Mouse (Mus musculus) layer of hippocampus, adult 2 months (tissue): ENCODE measurements around the gene Itfg2. TPM values are rescaled to one million over a fixed set of nuclear protein-coding genes. Genes with fewer than 3 reads are reported as not detected.

Source experiments
- DNase-seq, 2 experiments: peaks; one replicate each; pipeline ENCODE4 v3.0.0; 2022; ENCODE audit warnings: low spot score in 2 of 2
- H3K27ac ChIP-seq: fragments of 200-600 bp; 2 replicates; pipeline ENCODE4 v1.8.1; 2022
- H3K4me3 ChIP-seq: fragments of 200-600 bp; 2 replicates; pipeline ENCODE4 v1.8.1; 2022; ENCODE audit warnings: mild to moderate bottlenecking
- CTCF ChIP-seq: fragments of 200-600 bp; conservative IDR thresholded peaks from 2 replicates; pipeline ENCODE4 v1.8.1; 2022; ENCODE audit warnings: antibody characterized with exemption, mild to moderate bottlenecking, moderate library complexity
- total RNA-seq, 2 experiments: library from RNA; stranded (reverse); gene quantifications; 2 replicates each; pipeline ENCODE4 v1.2.3; 2021

The Itfg2 gene
- total RNA-seq, 2 experiments from 2014 or later, result 23.8 to 28.6 TPM

DNA sequence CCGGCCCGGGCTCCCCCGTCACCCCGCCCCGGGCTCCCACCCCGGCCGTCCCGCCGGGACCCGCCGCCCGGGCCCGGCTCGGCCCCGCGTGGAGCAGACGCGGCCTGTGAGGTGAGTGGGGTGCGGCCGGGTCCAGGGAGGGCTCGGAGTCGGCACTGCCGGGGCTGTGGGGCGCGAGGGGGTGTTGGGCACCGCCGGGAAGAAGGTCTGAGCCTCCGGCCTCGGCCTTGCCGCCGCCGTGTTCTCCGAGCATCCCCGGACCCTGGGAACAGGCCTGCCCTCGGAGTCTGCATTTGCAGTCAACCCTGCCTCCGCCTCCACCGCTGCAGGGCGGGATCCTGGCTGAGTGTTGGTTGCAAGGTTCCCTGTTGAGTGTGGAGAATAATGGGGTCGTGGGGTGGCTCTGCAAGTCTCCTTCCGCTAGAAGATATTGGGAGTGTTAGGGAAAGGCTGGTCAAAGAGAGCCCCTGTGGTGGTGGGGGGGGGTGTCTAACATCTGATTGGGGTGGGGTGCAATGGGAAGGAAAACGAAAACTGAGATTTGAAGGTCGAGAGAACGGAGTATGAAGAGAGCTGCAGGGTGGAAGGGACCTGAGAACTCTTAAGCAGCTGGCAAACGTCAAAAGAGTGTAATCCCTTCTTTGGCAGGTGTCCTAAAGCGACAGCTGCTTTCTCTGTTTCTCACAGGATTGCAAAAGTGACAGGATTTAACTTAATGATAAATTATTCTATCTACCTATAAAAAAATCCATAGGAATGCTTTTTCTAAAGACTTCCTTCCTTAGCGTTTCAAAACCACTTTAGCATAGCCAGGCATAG is 61.5 kb downstream of the Itfg2 start:
- H3K4me3 ChIP-seq, result peak overlapping the region; percentile 87
- DNase-seq, result no peak
- no peak for TF ChIP-seq CTCF
- H3K27ac ChIP-seq, result no peak overlapping the region

DNA sequence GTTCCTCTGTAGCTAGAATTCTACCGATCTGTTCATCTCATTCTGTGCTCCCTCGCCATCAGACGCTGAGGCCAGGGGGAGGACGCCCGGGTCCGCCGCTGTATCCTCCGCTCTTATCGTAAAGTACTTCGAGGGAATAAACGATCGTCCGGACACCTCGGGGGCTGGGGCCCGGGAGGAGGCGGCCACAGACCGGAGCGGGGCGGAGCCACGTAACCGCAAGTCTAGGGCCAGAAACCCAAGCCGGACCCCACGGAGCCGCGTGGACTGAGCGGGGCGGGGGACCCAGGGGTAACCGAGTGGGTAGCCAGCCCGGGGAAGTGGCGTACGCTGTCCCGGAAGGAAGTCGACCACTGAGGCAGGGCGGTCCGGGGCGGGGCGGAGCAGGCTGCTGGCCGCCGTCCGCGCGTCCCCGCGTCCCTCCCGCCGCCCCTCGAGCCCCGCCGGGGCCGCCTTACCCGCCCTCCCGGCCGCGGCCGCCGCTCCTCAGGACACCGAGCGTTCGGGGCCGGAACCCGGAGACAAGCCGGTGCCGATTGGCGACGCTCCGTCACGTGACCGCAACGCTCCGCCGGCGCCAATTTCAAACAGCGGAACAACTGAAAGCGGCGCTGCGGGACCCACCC is 62.2 kb downstream of the Itfg2 start, which contains the start of the genes Rhno1 and Foxm1:
Rhno1 (minus strand) TSS at position 531 of the 626 bp plus-strand sequence.
Foxm1 (plus strand) TSS at position 587 of the 626 bp plus-strand sequence.
- peak within 1 kb of the TSS; percentile 87 for H3K4me3 ChIP-seq
- no peak for TF ChIP-seq CTCF
- H3K27ac ChIP-seq, result peak within 1 kb of the TSS; percentile 90
- DNase-seq, result peak; percentile 69 to 72

DNA sequence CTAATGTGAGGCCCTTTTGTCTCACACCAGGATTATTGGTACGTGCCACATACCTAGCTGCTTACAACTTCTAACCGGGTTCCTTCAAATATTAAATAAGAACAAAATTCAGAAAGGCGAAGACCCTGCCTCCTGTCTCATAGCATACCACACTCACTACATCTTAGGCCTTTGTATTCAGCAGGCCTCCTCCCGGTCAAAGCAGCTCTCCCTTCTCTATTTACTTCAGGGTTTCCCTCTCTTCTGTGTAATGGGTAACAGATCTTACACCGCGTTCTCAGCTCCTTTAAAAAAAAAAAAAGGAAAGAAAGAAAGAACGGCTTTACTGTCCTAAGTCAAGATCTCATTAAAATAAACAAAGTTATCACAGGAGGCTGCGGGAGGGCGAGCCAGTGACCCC is 62.8 kb downstream of the Itfg2 start:
- DNase-seq, result no peak
- Histone ChIP-seq H3K27ac (peak overlapping the region; percentile 90), H3K4me3 (peak overlapping the region; percentile 87)
- no peak for TF ChIP-seq CTCF

Other genes with a start within 250 kb of the Itfg2 start
- gene Tead4, start 124.1 kb downstream of the Itfg2 start, total RNA-seq, result under 1 TPM; 0.86 to 0.87 TPM
- gene Tulp3, start 69.1 kb downstream of the Itfg2 start, total RNA-seq, result 10 to 100 TPM; 23.1 to 24.8 TPM
- gene Rhno1, start 62.0 kb downstream of the Itfg2 start, total RNA-seq, result 10 to 100 TPM; 18.2 to 18.3 TPM
- 1 to 10 TPM; 1.8 to 3.5 TPM for gene Foxm1, start 62.0 kb downstream of the Itfg2 start, total RNA-seq
- 1 to 10 TPM; 1.3 to 1.5 TPM for gene Tex52, start 49.5 kb downstream of the Itfg2 start, total RNA-seq
- not detected for gene Gm44596, start 49.4 kb downstream of the Itfg2 start, total RNA-seq
- gene Nrip2, start 25.6 kb downstream of the Itfg2 start, total RNA-seq, result 10 to 100 TPM; 18.4 to 20.3 TPM
- gene Fkbp4, start 13.7 kb upstream of the Itfg2 start, total RNA-seq, result 100 to 1,000 TPM; 105 to 115 TPM
- not detected for gene Pzp, start 101.8 kb upstream of the Itfg2 start, total RNA-seq
- 10 to 100 TPM in 1 of 2 experiments, 1 to 10 TPM in 1; 9.8 to 10.4 TPM for gene A2ml1, start 156.7 kb upstream of the Itfg2 start, total RNA-seq
- gene Klrb1a, start 198.6 kb upstream of the Itfg2 start, total RNA-seq, result not detected
- not detected for gene Clec2h, start 237.5 kb upstream of the Itfg2 start, total RNA-seq